12 mouse cellular contexts compared by ENCODE assay signal in the genomic region with DNA sequence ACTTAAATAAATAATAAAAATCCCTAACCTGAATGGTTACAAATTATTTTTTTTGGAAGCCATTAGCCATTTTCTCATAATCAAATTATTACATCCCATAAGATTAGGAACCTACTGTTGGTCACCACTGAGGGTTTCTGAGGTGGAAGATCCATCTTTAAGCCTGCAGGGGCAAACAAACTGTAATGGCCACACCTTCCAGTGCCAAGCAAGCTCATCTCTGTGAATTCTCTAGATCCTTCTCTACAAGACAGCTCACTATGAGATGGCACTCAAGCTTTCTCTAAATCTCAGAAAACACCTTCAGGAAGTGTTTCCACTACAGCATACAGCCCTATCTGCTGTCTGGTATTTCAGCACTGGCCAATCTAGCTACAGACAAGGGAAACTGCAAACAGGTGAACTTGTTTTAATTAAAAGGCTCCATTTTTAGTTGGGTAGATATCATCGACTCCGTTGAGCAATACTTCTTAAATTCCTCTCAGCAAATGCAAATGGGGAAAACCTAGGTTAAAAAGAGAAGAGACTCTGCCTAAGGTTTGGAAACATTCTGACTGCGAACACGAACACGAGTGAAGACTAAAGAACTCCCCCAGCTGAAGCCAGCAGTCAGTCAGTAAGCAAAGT. TPM values are rescaled to one million over a fixed set of nuclear protein-coding genes. Genes with fewer than 3 reads are reported as not detected.
DNase-seq lines count a peak whose midpoint lies in the region.
"Had no signal": no experiment of that assay in that cellular context is flagged by ENCODE, and none has a peak within 500 bp of the region (broad histone marks: within the 10 kb centered on the region; RNA-seq: fewer than 3 reads in every experiment).

No protein-coding gene starts in this region.

- DNase-seq in Muller cell, postnatal 12 days (ENCODE audit: inconsistent ontology term), result peak; percentile 55
- DNase-seq in brain, adult 2 months (ENCODE audit: low read depth, low spot score), result peak; percentile 60
- no peak for DNase-seq in hindbrain, embryonic 10.5 days (ENCODE audit: low spot score)
- no peak for DNase-seq in midbrain, embryonic 10.5 days (ENCODE audit: low spot score)
- no peak for DNase-seq in left cerebral cortex, adult 18-20 months (ENCODE audit: low spot score in 2 of 2)
- DNase-seq in right cerebral cortex, postnatal 14 days, result no peak
- no peak for DNase-seq in heart, postnatal 10 days
- DNase-seq: lung, postnatal 10 days; thymus, adult 2 months had no signal

- H3K4me3 ChIP-seq in hindbrain, embryonic 10.5 days, result peak overlapping the region; percentile 59; the same call in 1 of the 2 replicates
- H3K4me3 ChIP-seq in midbrain, embryonic 10.5 days, result peak overlapping the region; percentile 64
- H3K4me3 ChIP-seq: myocyte had no signal

- H3K36me3 ChIP-seq in hindbrain, embryonic 10.5 days, result no peaks in the 10 kb centered on the region
- H3K36me3 ChIP-seq in midbrain, embryonic 10.5 days, result no peaks in the 10 kb centered on the region
- H3K36me3 ChIP-seq: heart, embryonic 13.5 days; kidney, embryonic 15.5 days had no signal

- peaks cover 49% of the 10 kb centered on the region for H3K4me1 ChIP-seq in hindbrain, embryonic 10.5 days (replicated peaks)
- H3K4me1 ChIP-seq in midbrain, embryonic 10.5 days, result peaks cover 72% of the 10 kb centered on the region

- H3K27ac ChIP-seq in hindbrain, embryonic 10.5 days, result no peak overlapping the region
- 0 out of 2 replicates have a peak overlapping the region, but pooled peaks have one; percentile 18 for H3K27ac ChIP-seq in midbrain, embryonic 10.5 days (replicated peaks)
- H3K27ac ChIP-seq: heart, embryonic 13.5 days; kidney, embryonic 15.5 days had no signal

- 10% methylated on average over 5 of the region's 5 CpGs for WGBS in hindbrain, embryonic 10.5 days
- whole genome bisulfite sequencing in midbrain, embryonic 10.5 days, result 6% methylated on average over 5 of the region's 5 CpGs

- no peaks in the 10 kb centered on the region for H3K9me3 ChIP-seq in hindbrain, embryonic 10.5 days
- no peaks in the 10 kb centered on the region for H3K9me3 ChIP-seq in midbrain, embryonic 10.5 days (replicated peaks)
- H3K9me3 ChIP-seq: heart, embryonic 13.5 days; kidney, embryonic 15.5 days had no signal

- H3K27me3 ChIP-seq in hindbrain, embryonic 10.5 days (ENCODE audit: insufficient read depth, poor library complexity, severe bottlenecking), result peaks cover 93% of the 10 kb centered on the region
- H3K27me3 ChIP-seq in midbrain, embryonic 10.5 days (ENCODE audit: low read depth, poor library complexity, severe bottlenecking), result peaks cover 93% of the 10 kb centered on the region

- intact Hi-C loops in heart, postnatal 10 days (cut with DNase I), result no loop called here

RNA-seq across cellular contexts. Expression of gene Mab21l1, which starts 0.8 kb away (rescaled TPM):
- 26.8 and 57.6 TPM in 2 replicates for polyA plus RNA-seq in hindbrain, embryonic 10.5 days (2016; fragmentation: Nextera tagmentation; extraction: Ambion mirVana)
- 33.1 and 47.5 TPM in 2 replicates for polyA plus RNA-seq in midbrain, embryonic 10.5 days (2016; fragmentation: Nextera tagmentation; extraction: Ambion mirVana)
- 1 to 10 TPM; 1.8 to 2.1 TPM for total RNA-seq in left cerebral cortex, adult 18-20 months (2021)
- total RNA-seq in heart, postnatal 10 days (2021), result under 1 TPM; 0.10 TPM
- polyA plus RNA-seq: thymus, adult 2 months had no signal

Comparison
In these comparisons a context has a peak if more than half of its experiments do, and no peak if none do; other contexts are left out.
1. DNase-seq: peak in Muller cell, postnatal 12 days (single experiment) and brain, adult 2 months (single experiment); none in hindbrain, embryonic 10.5 days (single experiment), midbrain, embryonic 10.5 days (single experiment), left cerebral cortex, adult 18-20 months (0 of 2), right cerebral cortex, postnatal 14 days (single experiment) and heart, postnatal 10 days (0 of 2).